Mouse (Mus musculus): Measurements from ENCODE around the gene Dhdh. TPM values are rescaled to one million over a fixed set of nuclear protein-coding genes. Genes with fewer than 3 reads are reported as not detected.

The Dhdh gene
- polyA plus RNA-seq, 1 experiment from 2014 or later, result 3.9 TPM

- Histone ChIP-seq H3K36me3 (peaks cover 81% of the 10 kb centered on the region), H3K4me1 (peaks cover 10% of the 10 kb centered on the region), H3K4me3 (no peak overlapping the region), H3K27ac (replicated peaks) (no peak overlapping the region), H3K27me3 (replicated peaks) (no peaks in the 10 kb centered on the region), H3K9ac (no peak overlapping the region), H3K4me2 (no peak overlapping the region), H3K9me3 (no peaks in the 10 kb centered on the region)
- ATAC-seq (ENCODE audit: extremely low read depth, insufficient number of reproducible peaks, low FRiP score, low TSS enrichment), result no peak
These were observed 42.0 kb downstream of the Dhdh start for GRCm38 (mm10) chr7:45446589-45446988.

GRCm38 (mm10) chr7:45443526-45444420 lies 44.8 kb downstream of the Dhdh start:
- peaks cover 84% of the 10 kb centered on the region for H3K36me3 ChIP-seq
- WGBS, result 66% methylated on average over 22 of the region's 22 CpGs
- ATAC-seq (ENCODE audit: extremely low read depth, insufficient number of reproducible peaks, low FRiP score, low TSS enrichment), result 0 out of 2 replicates have a peak, but pooled peaks have one; percentile 10

GRCm38 (mm10) chr7:45437521-45438276 lies 50.9 kb downstream of the Dhdh start, which contains the start of gene Ruvbl2:
Gene Ruvbl2, minus strand, starts transcription at chr7:45438096.
- peaks cover 43% of the 10 kb centered on the region for H3K4me1 ChIP-seq
- peak within 1 kb of the TSS; percentile 97 for H3K4me2 ChIP-seq
- no peaks in the 10 kb centered on the region for H3K9me3 ChIP-seq
- 24% methylated on average over 19 of the region's 19 CpGs for WGBS
- H3K27me3 ChIP-seq (replicated peaks), result no peaks in the 10 kb centered on the region
- no peak for ATAC-seq (ENCODE audit: extremely low read depth, insufficient number of reproducible peaks, low FRiP score, low TSS enrichment)
- peaks cover 43% of the 10 kb centered on the region for H3K36me3 ChIP-seq
- peak within 1 kb of the TSS; percentile 95 for H3K9ac ChIP-seq
- H3K4me3 ChIP-seq, result peak within 1 kb of the TSS; percentile 4; the same call in 1 of the 2 replicates
- no peak within 1 kb of the TSS for H3K27ac ChIP-seq (replicated peaks)

More at GRCm38 (mm10) chr7:45443526-45444420, 44.8 kb downstream of the Dhdh start:
- Histone ChIP-seq H3K27me3 (replicated peaks) (no peaks in the 10 kb centered on the region), H3K4me2 (no peak overlapping the region), H3K4me3 (no peak overlapping the region), H3K9me3 (no peaks in the 10 kb centered on the region), H3K4me1 (peaks cover 9% of the 10 kb centered on the region), H3K27ac (replicated peaks) (no peak overlapping the region), H3K9ac (no peak overlapping the region)

- 36% methylated on average over 6 of the region's 6 CpGs for WGBS
- Histone ChIP-seq H3K27me3 (replicated peaks) (no peaks in the 10 kb centered on the region), H3K4me1 (peaks cover 45% of the 10 kb centered on the region), H3K9me3 (no peaks in the 10 kb centered on the region), H3K36me3 (peaks cover 41% of the 10 kb centered on the region), H3K4me3 (peak overlapping the region; percentile 4; the same call in 1 of the 2 replicates), H3K9ac (peak overlapping the region; percentile 95), H3K27ac (replicated peaks) (no peak overlapping the region), H3K4me2 (peak overlapping the region; percentile 97)
- ATAC-seq (ENCODE audit: extremely low read depth, insufficient number of reproducible peaks, low FRiP score, low TSS enrichment), result no peak
These were observed 51.6 kb downstream of the Dhdh start for GRCm38 (mm10) chr7:45437046-45437445.

- WGBS, result 76% methylated on average over 5 of the region's 5 CpGs
- Histone ChIP-seq H3K9me3 (no peaks in the 10 kb centered on the region), H3K4me1 (peaks cover 45% of the 10 kb centered on the region), H3K9ac (peak overlapping the region; percentile 95), H3K27me3 (replicated peaks) (no peaks in the 10 kb centered on the region), H3K4me3 (peak overlapping the region; percentile 80; the same call in 1 of the 2 replicates), H3K36me3 (peaks cover 41% of the 10 kb centered on the region), H3K27ac (replicated peaks) (no peak overlapping the region), H3K4me2 (peak overlapping the region; percentile 97)
- no peak for ATAC-seq (ENCODE audit: extremely low read depth, insufficient number of reproducible peaks, low FRiP score, low TSS enrichment)
These were observed 52.2 kb downstream of the Dhdh start for GRCm38 (mm10) chr7:45436444-45436843.

GRCm38 (mm10) chr7:45435038-45435437 lies 53.6 kb downstream of the Dhdh start:
- WGBS, result 2% methylated on average over 16 of the region's 16 CpGs
- Histone ChIP-seq H3K36me3 (peaks cover 41% of the 10 kb centered on the region), H3K4me2 (peak overlapping the region; percentile 97), H3K4me3 (peak overlapping the region; percentile 80), H3K27ac (replicated peaks) (peak overlapping the region; percentile 92), H3K4me1 (peaks cover 45% of the 10 kb centered on the region), H3K27me3 (replicated peaks) (no peaks in the 10 kb centered on the region), H3K9ac (peak overlapping the region; percentile 95), H3K9me3 (no peaks in the 10 kb centered on the region)
- ATAC-seq (ENCODE audit: extremely low read depth, insufficient number of reproducible peaks, low FRiP score, low TSS enrichment), result no peak

GRCm38 (mm10) chr7:45434203-45435015 lies 54.2 kb downstream of the Dhdh start, which contains the start of gene Gys1:
Gene Gys1, plus strand, starts transcription at chr7:45434844.
- H3K27me3 ChIP-seq (replicated peaks), result no peaks in the 10 kb centered on the region
- H3K27ac ChIP-seq (replicated peaks), result peak within 1 kb of the TSS; percentile 92
- H3K9ac ChIP-seq, result peak within 1 kb of the TSS; percentile 95
- H3K4me1 ChIP-seq, result peaks cover 45% of the 10 kb centered on the region
- peak within 1 kb of the TSS; percentile 97 for H3K4me2 ChIP-seq
- WGBS, result under 1% methylated on average over 45 of the region's 45 CpGs
- peak; percentile 88 for ATAC-seq (ENCODE audit: extremely low read depth, insufficient number of reproducible peaks, low FRiP score, low TSS enrichment)
- no peaks in the 10 kb centered on the region for H3K9me3 ChIP-seq
- peak within 1 kb of the TSS; percentile 80 for H3K4me3 ChIP-seq
- peaks cover 41% of the 10 kb centered on the region for H3K36me3 ChIP-seq

- Histone ChIP-seq H3K4me1 (peaks cover 45% of the 10 kb centered on the region), H3K9ac (peak overlapping the region; percentile 92), H3K9me3 (no peaks in the 10 kb centered on the region), H3K27ac (replicated peaks) (peak overlapping the region; percentile 90), H3K36me3 (peaks cover 44% of the 10 kb centered on the region), H3K27me3 (replicated peaks) (no peaks in the 10 kb centered on the region), H3K4me3 (peak overlapping the region; percentile 80), H3K4me2 (peak overlapping the region; percentile 97)
- 4% methylated on average over 7 of the region's 7 CpGs for WGBS
- ATAC-seq (ENCODE audit: extremely low read depth, insufficient number of reproducible peaks, low FRiP score, low TSS enrichment), result no peak
These were observed 54.8 kb downstream of the Dhdh start for GRCm38 (mm10) chr7:45433835-45434202.

- Histone ChIP-seq H3K4me1 (no peaks in the 10 kb centered on the region), H3K27me3 (replicated peaks) (no peaks in the 10 kb centered on the region; the same call in 1 of the 2 replicates), H3K9ac (no peak overlapping the region), H3K36me3 (peaks cover 98% of the 10 kb centered on the region), H3K9me3 (no peaks in the 10 kb centered on the region), H3K27ac (replicated peaks) (no peak overlapping the region), H3K4me2 (no peak overlapping the region), H3K4me3 (no peak overlapping the region)
- no peak for ATAC-seq (ENCODE audit: extremely low read depth, insufficient number of reproducible peaks, low FRiP score, low TSS enrichment)
- 85% methylated on average over 8 of the region's 8 CpGs for WGBS
These were observed 62.0 kb downstream of the Dhdh start for GRCm38 (mm10) chr7:45426556-45426955.

- H3K27ac ChIP-seq (replicated peaks), result no peak overlapping the region
- peaks cover 7% of the 10 kb centered on the region; the same call in 1 of the 2 replicates for H3K4me1 ChIP-seq
- ATAC-seq (ENCODE audit: extremely low read depth, insufficient number of reproducible peaks, low FRiP score, low TSS enrichment), result no peak
- H3K27me3 ChIP-seq (replicated peaks), result peaks cover 52% of the 10 kb centered on the region
- peaks cover 56% of the 10 kb centered on the region for H3K36me3 ChIP-seq
- H3K9ac ChIP-seq, result no peak overlapping the region
- H3K9me3 ChIP-seq, result no peaks in the 10 kb centered on the region
- no peak overlapping the region for H3K4me3 ChIP-seq
- whole genome bisulfite sequencing, result 91% methylated on average over 14 of the region's 14 CpGs
- no peak overlapping the region for H3K4me2 ChIP-seq
These were observed 67.4 kb downstream of the Dhdh start for GRCm38 (mm10) chr7:45421194-45421593.
